Mouse (Mus musculus): ENCODE measurements at regions not wholly inside any gene's neighbourhood (a gene's known extent, or its start where the extent isn't known, plus 50 kb on each side); places are given as distances from the start of the nearest gene placed in this dataset.
"Not testable (repeated sequence)": the region's sequence is repeated elsewhere in the genome, so short reads cannot be mapped to it uniquely, and the experiment has no call there.

GRCm38 (mm10) chrX:114802061-114802460 is 102.8 kb upstream of the Ube2dnl1 start:
- not testable (repeated sequence) for H3K4me3 ChIP-seq (ENCODE audit: low read depth, low read length); H3K27me3 ChIP-seq (replicated peaks; ENCODE audit: control insufficient read depth, insufficient read depth, low read length); DNase-seq (ENCODE audit: low spot score); H3K4me2 ChIP-seq (ENCODE audit: low read length); H3K9me3 ChIP-seq (replicated peaks; ENCODE audit: control insufficient read depth, low read length); H3K27ac ChIP-seq (ENCODE audit: low read depth, low read length); H3K36me3 ChIP-seq (ENCODE audit: control insufficient read depth, insufficient read depth, low read length); H3K9ac ChIP-seq (ENCODE audit: low read length); H3K4me1 ChIP-seq (ENCODE audit: control insufficient read depth, insufficient read depth, low read length)
- 64% methylated on average over 4 of the region's 4 CpGs for WGBS
- peak; percentile 54; the same call in 1 of the 2 replicates for ATAC-seq

- H3K27me3 ChIP-seq (replicated peaks; ENCODE audit: control insufficient read depth, insufficient read depth, low read length), result no peaks in the 10 kb centered on the region
- no peaks in the 10 kb centered on the region for H3K4me1 ChIP-seq (ENCODE audit: control insufficient read depth, insufficient read depth, low read length)
- H3K4me3 ChIP-seq (ENCODE audit: low read depth, low read length), result no peak overlapping the region
- 60% methylated on average over 4 of the region's 4 CpGs for WGBS
- no peak for ATAC-seq
- no peaks in the 10 kb centered on the region for H3K9me3 ChIP-seq (replicated peaks; ENCODE audit: control insufficient read depth, low read length)
- H3K4me2 ChIP-seq (ENCODE audit: low read length), result no peak overlapping the region
- no peak overlapping the region for H3K27ac ChIP-seq (ENCODE audit: low read depth, low read length)
- H3K9ac ChIP-seq (ENCODE audit: low read length), result no peak overlapping the region
- no peak for DNase-seq (ENCODE audit: low spot score)
- no peaks in the 10 kb centered on the region for H3K36me3 ChIP-seq (ENCODE audit: control insufficient read depth, insufficient read depth, low read length)
Observed at GRCm38 (mm10) chrX:114816267-114816666, 88.5 kb upstream of the Ube2dnl1 start.

- no peak for ATAC-seq
- WGBS, result 78% methylated on average over 3 of the region's 3 CpGs
- H3K27me3 ChIP-seq (replicated peaks; ENCODE audit: control insufficient read depth, insufficient read depth, low read length), result no peaks in the 10 kb centered on the region
Observed at GRCm38 (mm10) chrX:114836906-114837305, 67.9 kb upstream of the Ube2dnl1 start.

GRCm38 (mm10) chrX:114843510-114843909 is 61.3 kb upstream of the Ube2dnl1 start:
- H3K9ac ChIP-seq (ENCODE audit: low read length), result no peak overlapping the region
- H3K36me3 ChIP-seq (ENCODE audit: control insufficient read depth, insufficient read depth, low read length), result no peaks in the 10 kb centered on the region
- DNase-seq (ENCODE audit: low spot score) (no peak), ATAC-seq (no peak)
- H3K4me2 ChIP-seq (ENCODE audit: low read length), result no peak overlapping the region
- no peaks in the 10 kb centered on the region for H3K4me1 ChIP-seq (ENCODE audit: control insufficient read depth, insufficient read depth, low read length)
- WGBS, result 88% methylated on average over 1 of the region's 1 CpGs
- no peaks in the 10 kb centered on the region for H3K9me3 ChIP-seq (replicated peaks; ENCODE audit: control insufficient read depth, low read length)
- H3K27ac ChIP-seq (ENCODE audit: low read depth, low read length), result no peak overlapping the region
- H3K4me3 ChIP-seq (ENCODE audit: low read depth, low read length), result no peak overlapping the region
- no peaks in the 10 kb centered on the region for H3K27me3 ChIP-seq (replicated peaks; ENCODE audit: control insufficient read depth, insufficient read depth, low read length)

More at GRCm38 (mm10) chrX:114836906-114837305, 67.9 kb upstream of the Ube2dnl1 start:
- Histone ChIP-seq H3K9me3 (replicated peaks; ENCODE audit: control insufficient read depth, low read length) (no peaks in the 10 kb centered on the region), H3K9ac (ENCODE audit: low read length) (no peak overlapping the region), H3K4me1 (ENCODE audit: control insufficient read depth, insufficient read depth, low read length) (no peaks in the 10 kb centered on the region), H3K36me3 (ENCODE audit: control insufficient read depth, insufficient read depth, low read length) (no peaks in the 10 kb centered on the region), H3K27ac (ENCODE audit: low read depth, low read length) (no peak overlapping the region), H3K4me3 (ENCODE audit: low read depth, low read length) (no peak overlapping the region), H3K4me2 (ENCODE audit: low read length) (no peak overlapping the region)
- DNase-seq (ENCODE audit: low spot score), result no peak

All from forebrain, embryonic 14.5 days (tissue).